ENCODE assay signal across 8 mouse cellular contexts in the genomic region with DNA sequence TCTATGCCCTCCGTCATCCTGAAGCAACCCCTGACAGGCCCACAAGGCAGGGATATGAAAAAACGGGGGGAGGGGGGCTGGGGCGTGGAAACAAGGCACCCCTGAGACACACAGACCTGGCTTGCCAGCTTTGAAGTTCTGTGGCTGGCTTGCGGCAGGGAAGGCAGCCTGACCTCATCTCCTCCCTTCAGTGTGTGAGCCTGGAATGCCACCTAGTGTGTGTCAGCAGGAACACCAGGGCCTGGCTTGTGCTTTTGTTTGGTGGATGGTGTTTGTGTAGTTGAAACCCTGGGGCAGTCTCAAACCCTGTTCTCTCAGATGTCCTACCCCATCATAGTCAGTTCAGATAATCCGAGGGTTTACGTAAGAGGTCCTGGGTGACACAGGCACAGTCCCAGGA.
A peak's percentile ranks its signal among the peaks of the same experiment; 100 is the strongest.
DNase-seq lines count a peak whose midpoint lies in the region; ATAC-seq and TF ChIP-seq lines count a peak whose summit lies in the region.

No protein-coding gene starts in this region.

- peaks cover 5% of the 10 kb centered on the region; the same call in 1 of the 2 replicates for H3K4me1 ChIP-seq in forebrain, embryonic 10.5 days
- H3K4me1 ChIP-seq in heart, postnatal 0 days (ENCODE audit: control insufficient read depth, insufficient read depth): no peaks in the 10 kb centered on the region
- H3K4me1 ChIP-seq in lung, embryonic 14.5 days (ENCODE audit: insufficient read depth): no peaks in the 10 kb centered on the region

- H3ac ChIP-seq in C2C12 (ENCODE audit: control insufficient read depth, insufficient read length, low read depth): no peak overlapping the region

- DNase-seq in adrenal gland, postnatal 4 days (ENCODE audit: low spot score in 2 of 2): peak; percentile 13 to 28
- peak; percentile 61 for DNase-seq in forebrain, embryonic 10.5 days (ENCODE audit: extremely low spot score, low spot score)
- DNase-seq in heart, postnatal 0 days (ENCODE audit: low spot score): peak; percentile 61
- peak; percentile 52 to 70 for DNase-seq in kidney, postnatal 36 days
- DNase-seq in lung, embryonic 14.5 days: peak; percentile 90
- peak; percentile 81 for DNase-seq in retina, postnatal 1 day
- peak; percentile 35 to 52 for DNase-seq in urinary bladder, postnatal 36 days (ENCODE audit: low spot score in 2 of 2)

- peak; percentile 84 for ATAC-seq in heart, postnatal 0 days (ENCODE audit: insufficient read depth, low read depth)
- ATAC-seq in lung, embryonic 14.5 days (ENCODE audit: insufficient read depth): peak; percentile 86

- 25% methylated on average over 6 of the region's 6 CpGs for WGBS in forebrain, embryonic 10.5 days
- WGBS in heart, postnatal 0 days: 18% methylated on average over 6 of the region's 6 CpGs
- 12% methylated on average over 6 of the region's 6 CpGs for WGBS in lung, embryonic 14.5 days

- no peak overlapping the region for H3K4me2 ChIP-seq in heart, postnatal 0 days (ENCODE audit: low read depth, low read length)
- no peak overlapping the region for H3K4me2 ChIP-seq in lung, embryonic 14.5 days

- no peak for TF ChIP-seq EP300 in heart, postnatal 0 days (IDR thresholded peaks at IDR 0.05; ENCODE audit: low read depth)

- peak; percentile 94 for TF ChIP-seq CTCF in C2C12 (IDR thresholded peaks at IDR 0.05; ENCODE audit: control insufficient read depth, insufficient read depth, insufficient read length)
- peak; percentile 99 for TF ChIP-seq CTCF in heart, postnatal 0 days (IDR thresholded peaks at IDR 0.05; ENCODE audit: low read depth)
- peak; percentile 98 for TF ChIP-seq CTCF in lung, embryonic 14.5 days (IDR thresholded peaks at IDR 0.05; ENCODE audit: low read depth)

- no peak overlapping the region for H3K4me3 ChIP-seq in C2C12 (ENCODE audit: insufficient read depth, poor library complexity, severe bottlenecking)
- no peak overlapping the region for H3K4me3 ChIP-seq in forebrain, embryonic 10.5 days
- H3K4me3 ChIP-seq in heart, postnatal 0 days (ENCODE audit: low read depth, low read length): no peak overlapping the region
- no peak overlapping the region for H3K4me3 ChIP-seq in lung, embryonic 14.5 days (ENCODE audit: low read depth, low read length)

- peaks cover 6% of the 10 kb centered on the region for H3K27me3 ChIP-seq in C2C12 (ENCODE audit: control insufficient read depth, insufficient read depth, insufficient read length)
- peaks cover 61% of the 10 kb centered on the region for H3K27me3 ChIP-seq in forebrain, embryonic 10.5 days (ENCODE audit: poor library complexity, severe bottlenecking)
- H3K27me3 ChIP-seq in heart, postnatal 0 days (ENCODE audit: control insufficient read depth, insufficient read depth, low read length): no peaks in the 10 kb centered on the region
- H3K27me3 ChIP-seq in lung, embryonic 14.5 days (ENCODE audit: insufficient read depth, low read length): no peaks in the 10 kb centered on the region

- no peaks in the 10 kb centered on the region for H3K79me2 ChIP-seq in C2C12 (ENCODE audit: control insufficient read depth, insufficient read depth)

- H3K36me3 ChIP-seq in C2C12 (ENCODE audit: control insufficient read depth, insufficient read depth): no peaks in the 10 kb centered on the region
- no peaks in the 10 kb centered on the region for H3K36me3 ChIP-seq in forebrain, embryonic 10.5 days (replicated peaks)
- no peaks in the 10 kb centered on the region for H3K36me3 ChIP-seq in heart, postnatal 0 days (replicated peaks; ENCODE audit: control insufficient read depth, insufficient read depth, low read length)
- no peaks in the 10 kb centered on the region for H3K36me3 ChIP-seq in lung, embryonic 14.5 days (ENCODE audit: insufficient read depth)

- no peak overlapping the region for H3K27ac ChIP-seq in forebrain, embryonic 10.5 days
- H3K27ac ChIP-seq in heart, postnatal 0 days (ENCODE audit: low read depth): no peak overlapping the region
- no peak overlapping the region for H3K27ac ChIP-seq in lung, embryonic 14.5 days (ENCODE audit: low read depth)

- H3K9me3 ChIP-seq in forebrain, embryonic 10.5 days: no peaks in the 10 kb centered on the region
- H3K9me3 ChIP-seq in heart, postnatal 0 days (replicated peaks; ENCODE audit: control insufficient read depth, low read length): no peaks in the 10 kb centered on the region
- H3K9me3 ChIP-seq in lung, embryonic 14.5 days (ENCODE audit: low read depth, low read length): no peaks in the 10 kb centered on the region

- no peaks in the 10 kb centered on the region for H3K79me3 ChIP-seq in C2C12 (ENCODE audit: low read depth)

- no peak overlapping the region for H3K9ac ChIP-seq in heart, postnatal 0 days (replicated peaks; ENCODE audit: low read depth, low read length)
- H3K9ac ChIP-seq in lung, embryonic 14.5 days: no peak overlapping the region

TF ChIP-seq in C2C12, 6 proteins besides CTCF, POLR2A, EP300 and RAD21:
- TF ChIP-seq USF1 (IDR thresholded peaks at IDR 0.05; ENCODE audit: low read depth): no peak
- TF ChIP-seq MYOD1 (IDR thresholded peaks at IDR 0.05; ENCODE audit: control insufficient read depth, insufficient read length, low read depth): no peak
- no peak for TF ChIP-seq MYOG (IDR thresholded peaks at IDR 0.05; ENCODE audit: control insufficient read depth, extremely low read depth, insufficient read length)
- no peak for TF ChIP-seq MAX (IDR thresholded peaks at IDR 0.05)
- no peak for TF ChIP-seq FOSL1 (IDR thresholded peaks at IDR 0.05; ENCODE audit: insufficient read depth, low read length, poor library complexity, severe bottlenecking)
- no peak for TF ChIP-seq CEBPB (IDR thresholded peaks at IDR 0.05; ENCODE audit: low read depth)
TF ChIP-seq in C2C12: peak in this region for 0.

Comparison
In these comparisons a context has a peak if more than half of its experiments do, and no peak if none do; other contexts are left out.
1. DNase-seq: peak in every context shown above with its lines; median percentile 90 in lung, embryonic 14.5 days; 81 in retina, postnatal 1 day; 61 in forebrain, embryonic 10.5 days; 61 in heart, postnatal 0 days; 61 in kidney, postnatal 36 days; 44 in urinary bladder, postnatal 36 days; 20 in adrenal gland, postnatal 4 days.